Mouse (Mus musculus): ENCODE results near the gene Far2. TPM values are rescaled to one million over a fixed set of nuclear protein-coding genes. Genes with fewer than 3 reads are reported as not detected.

The Far2 gene
- polyA plus RNA-seq, 1 experiment from 2014 or later, result 2.3 TPM

- ATAC-seq (replicated peaks; ENCODE audit: low FRiP score), result no peak
- 86% methylated on average over 6 of the region's 6 CpGs for WGBS
- peaks cover 2% of the 10 kb centered on the region; the same call in 1 of the 2 replicates for H3K36me3 ChIP-seq (ENCODE audit: control insufficient read depth, insufficient read depth, low read length)
Measured at GRCm38 (mm10) chr6:148193972-148194701, 147.1 kb downstream of the Far2 start.

DNA sequence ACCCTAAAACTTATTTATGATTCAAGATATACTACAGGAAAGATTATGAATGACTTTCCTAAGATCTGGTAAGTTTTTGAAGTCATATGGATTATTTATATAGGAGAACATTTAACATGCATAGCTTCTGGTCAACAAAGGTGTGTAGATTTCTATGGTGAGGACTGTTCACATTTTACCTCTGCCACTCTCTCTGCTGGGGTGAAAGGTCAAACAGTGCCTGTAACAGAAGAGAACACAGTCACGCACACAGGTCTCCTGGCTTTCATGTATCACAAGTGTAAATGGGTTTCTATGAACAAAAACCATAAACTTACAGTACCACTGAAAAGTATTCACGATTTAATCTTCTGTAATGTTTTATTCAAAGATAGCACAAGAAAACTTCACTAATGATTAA is 152.1 kb downstream of the Far2 start:
- peaks cover 18% of the 10 kb centered on the region; the same call in 1 of the 2 replicates for H3K36me3 ChIP-seq (ENCODE audit: control insufficient read depth, insufficient read depth, low read length)
- H3K27me3 ChIP-seq (replicated peaks; ENCODE audit: control insufficient read depth, insufficient read depth, low read length), result no peaks in the 10 kb centered on the region
- no peak overlapping the region for H3K9ac ChIP-seq (ENCODE audit: low read depth, low read length)
- no peak for ATAC-seq (replicated peaks; ENCODE audit: low FRiP score)
- H3K4me2 ChIP-seq, result no peak overlapping the region
- 81% methylated on average over 2 of the region's 2 CpGs for WGBS
- DNase-seq (ENCODE audit: low spot score), result no peak
- H3K4me1 ChIP-seq (replicated peaks; ENCODE audit: control insufficient read depth, insufficient read depth, low read length), result no peaks in the 10 kb centered on the region
- H3K27ac ChIP-seq (ENCODE audit: low read depth, low read length), result no peak overlapping the region
- H3K9me3 ChIP-seq (ENCODE audit: control insufficient read depth, low read length), result no peaks in the 10 kb centered on the region
- no peak overlapping the region for H3K4me3 ChIP-seq (ENCODE audit: low read depth, low read length)

More at GRCm38 (mm10) chr6:148193972-148194701, 147.1 kb downstream of the Far2 start:
- no peak overlapping the region for H3K4me2 ChIP-seq
- no peaks in the 10 kb centered on the region for H3K27me3 ChIP-seq (replicated peaks; ENCODE audit: control insufficient read depth, insufficient read depth, low read length)
- no peak for DNase-seq (ENCODE audit: low spot score)
- no peak overlapping the region for H3K27ac ChIP-seq (ENCODE audit: low read depth, low read length)
- no peaks in the 10 kb centered on the region for H3K9me3 ChIP-seq (ENCODE audit: control insufficient read depth, low read length)
- H3K4me3 ChIP-seq (ENCODE audit: low read depth, low read length), result no peak overlapping the region
- H3K4me1 ChIP-seq (replicated peaks; ENCODE audit: control insufficient read depth, insufficient read depth, low read length), result no peaks in the 10 kb centered on the region
- H3K9ac ChIP-seq (ENCODE audit: low read depth, low read length), result no peak overlapping the region

DNA sequence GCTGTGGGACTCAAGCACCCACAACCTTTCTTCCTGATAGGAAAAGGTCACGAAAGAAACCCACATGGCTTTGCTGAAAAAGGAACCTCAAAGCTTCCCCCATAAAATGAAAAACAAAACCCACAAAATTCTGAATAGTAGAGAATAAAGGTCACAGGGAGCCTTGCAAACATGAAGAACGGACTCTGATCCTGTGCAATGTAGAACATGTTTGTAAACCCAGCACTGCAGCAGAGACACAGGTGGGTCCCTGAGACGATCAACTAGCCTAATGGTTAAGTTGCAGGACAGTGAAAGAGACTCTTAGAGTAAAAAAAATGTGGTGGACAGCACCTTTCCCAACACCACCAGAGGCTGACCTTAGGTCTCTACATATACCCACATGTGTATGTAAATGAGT is 152.7 kb downstream of the Far2 start:
- ATAC-seq (replicated peaks; ENCODE audit: low FRiP score) (no peak), DNase-seq (ENCODE audit: low spot score) (no peak)
- no peak overlapping the region for H3K9ac ChIP-seq (ENCODE audit: low read depth, low read length)
- no peaks in the 10 kb centered on the region for H3K27me3 ChIP-seq (replicated peaks; ENCODE audit: control insufficient read depth, insufficient read depth, low read length)
- no peak overlapping the region for H3K4me2 ChIP-seq
- H3K4me3 ChIP-seq (ENCODE audit: low read depth, low read length), result no peak overlapping the region
- H3K4me1 ChIP-seq (replicated peaks; ENCODE audit: control insufficient read depth, insufficient read depth, low read length), result no peaks in the 10 kb centered on the region
- no peaks in the 10 kb centered on the region for H3K9me3 ChIP-seq (ENCODE audit: control insufficient read depth, low read length)
- H3K27ac ChIP-seq (ENCODE audit: low read depth, low read length), result no peak overlapping the region
- H3K36me3 ChIP-seq (ENCODE audit: control insufficient read depth, insufficient read depth, low read length), result peaks cover 18% of the 10 kb centered on the region; the same call in 1 of the 2 replicates
- 87% methylated on average over 3 of the region's 3 CpGs for WGBS

DNA sequence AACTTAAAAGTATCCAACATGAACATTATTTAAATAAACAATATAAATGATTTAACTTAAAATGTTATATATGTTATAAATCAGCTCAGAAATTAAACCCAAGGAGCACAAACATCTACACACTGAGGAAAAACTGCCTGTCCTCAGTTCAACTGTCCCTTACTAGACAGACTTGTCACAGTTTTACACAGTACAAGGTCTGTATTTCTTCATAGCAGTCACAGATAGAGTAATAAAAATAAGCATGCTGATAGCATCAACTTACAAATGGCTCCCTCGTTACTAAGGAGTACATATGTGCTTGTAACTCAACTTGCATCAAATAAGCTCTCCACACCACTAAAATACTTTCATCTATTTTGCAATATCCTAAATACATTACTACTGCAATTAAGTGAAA is 158.1 kb downstream of the Far2 start:
- no peak for ATAC-seq (replicated peaks; ENCODE audit: low FRiP score)
- Histone ChIP-seq H3K9me3 (ENCODE audit: control insufficient read depth, low read length) (no peaks in the 10 kb centered on the region), H3K27ac (ENCODE audit: low read depth, low read length) (no peak overlapping the region), H3K4me3 (ENCODE audit: low read depth, low read length) (no peak overlapping the region), H3K4me1 (replicated peaks; ENCODE audit: control insufficient read depth, insufficient read depth, low read length) (no peaks in the 10 kb centered on the region), H3K36me3 (ENCODE audit: control insufficient read depth, insufficient read depth, low read length) (peaks cover 18% of the 10 kb centered on the region; the same call in 1 of the 2 replicates), H3K9ac (ENCODE audit: low read depth, low read length) (no peak overlapping the region), H3K4me2 (no peak overlapping the region), H3K27me3 (replicated peaks; ENCODE audit: control insufficient read depth, insufficient read depth, low read length) (no peaks in the 10 kb centered on the region)
- no peak for DNase-seq (ENCODE audit: low spot score)
- WGBS, result 83% methylated on average over 1 of the region's 1 CpGs

DNA sequence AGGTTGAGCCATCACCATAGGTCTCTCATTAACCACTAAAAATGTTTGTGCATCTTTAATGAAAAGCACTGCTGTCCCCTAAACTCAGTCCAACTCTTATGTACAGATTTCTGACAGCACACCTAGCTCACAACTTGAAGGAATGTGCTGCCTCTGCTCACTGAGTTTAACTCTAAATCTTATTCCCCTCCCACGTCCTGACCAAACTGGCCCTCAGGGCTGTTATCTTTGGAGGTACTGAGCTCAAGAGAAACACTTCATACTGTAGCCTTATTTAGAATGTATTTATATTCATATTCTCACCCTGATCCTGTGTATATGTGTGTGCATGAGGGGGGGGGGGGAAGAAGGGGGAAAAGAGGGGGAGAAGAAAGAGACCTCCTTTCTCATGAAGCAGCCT is 160.5 kb downstream of the Far2 start:
- H3K9me3 ChIP-seq (ENCODE audit: control insufficient read depth, low read length), result no peaks in the 10 kb centered on the region
- H3K27me3 ChIP-seq (replicated peaks; ENCODE audit: control insufficient read depth, insufficient read depth, low read length), result no peaks in the 10 kb centered on the region
- H3K4me3 ChIP-seq (ENCODE audit: low read depth, low read length), result no peak overlapping the region
- H3K36me3 ChIP-seq (ENCODE audit: control insufficient read depth, insufficient read depth, low read length), result peaks cover 7% of the 10 kb centered on the region; the same call in 1 of the 2 replicates
- 0 out of 2 replicates have a peak, but pooled peaks cover 2% of the 10 kb centered on the region for H3K4me1 ChIP-seq (replicated peaks; ENCODE audit: control insufficient read depth, insufficient read depth, low read length)
- H3K9ac ChIP-seq (ENCODE audit: low read depth, low read length), result no peak overlapping the region
- no peak overlapping the region for H3K27ac ChIP-seq (ENCODE audit: low read depth, low read length)
- WGBS, result 53% methylated on average over 1 of the region's 1 CpGs
- H3K4me2 ChIP-seq, result no peak overlapping the region
- DNase-seq (ENCODE audit: low spot score) (no peak), ATAC-seq (replicated peaks; ENCODE audit: low FRiP score) (no peak)

GRCm38 (mm10) chr6:148211391-148211876 is 164.4 kb downstream of the Far2 start:
- H3K9ac ChIP-seq (ENCODE audit: low read depth, low read length), result peak overlapping the region; percentile 97
- DNase-seq (ENCODE audit: low spot score) (no peak), ATAC-seq (replicated peaks; ENCODE audit: low FRiP score) (peak; percentile 56)
- H3K27ac ChIP-seq (ENCODE audit: low read depth, low read length), result peak overlapping the region; percentile 91
- 0 out of 2 replicates have a peak, but pooled peaks cover 2% of the 10 kb centered on the region for H3K4me1 ChIP-seq (replicated peaks; ENCODE audit: control insufficient read depth, insufficient read depth, low read length)
- H3K4me3 ChIP-seq (ENCODE audit: low read depth, low read length), result peak overlapping the region; percentile 97
- peak overlapping the region; percentile 82 for H3K4me2 ChIP-seq
- WGBS, result under 1% methylated on average over 51 of the region's 51 CpGs
- no peaks in the 10 kb centered on the region for H3K36me3 ChIP-seq (ENCODE audit: control insufficient read depth, insufficient read depth, low read length)
- H3K27me3 ChIP-seq (replicated peaks; ENCODE audit: control insufficient read depth, insufficient read depth, low read length), result no peaks in the 10 kb centered on the region
- H3K9me3 ChIP-seq (ENCODE audit: control insufficient read depth, low read length), result no peaks in the 10 kb centered on the region

GRCm38 (mm10) chr6:148211897-148212680 is 165.0 kb downstream of the Far2 start, which contains the start of gene Ergic2:
Ergic2 (minus strand) TSS chr6:148212374.
- H3K36me3 ChIP-seq (ENCODE audit: control insufficient read depth, insufficient read depth, low read length), result no peaks in the 10 kb centered on the region
- H3K9me3 ChIP-seq (ENCODE audit: control insufficient read depth, low read length), result no peaks in the 10 kb centered on the region
- H3K27me3 ChIP-seq (replicated peaks; ENCODE audit: control insufficient read depth, insufficient read depth, low read length), result no peaks in the 10 kb centered on the region
- H3K4me1 ChIP-seq (replicated peaks; ENCODE audit: control insufficient read depth, insufficient read depth, low read length), result 0 out of 2 replicates have a peak, but pooled peaks cover 2% of the 10 kb centered on the region
- peak within 1 kb of the TSS; percentile 97 for H3K9ac ChIP-seq (ENCODE audit: low read depth, low read length)
- peak; percentile 91 for DNase-seq (ENCODE audit: low spot score)
- H3K4me3 ChIP-seq (ENCODE audit: low read depth, low read length), result peak within 1 kb of the TSS; percentile 97
- peak within 1 kb of the TSS; percentile 82 for H3K4me2 ChIP-seq
- WGBS, result under 1% methylated on average over 61 of the region's 61 CpGs
- H3K27ac ChIP-seq (ENCODE audit: low read depth, low read length), result peak within 1 kb of the TSS; percentile 91
- ATAC-seq (replicated peaks; ENCODE audit: low FRiP score), result peak; percentile 96

GRCm38 (mm10) chr6:148214765-148215164 is 167.7 kb downstream of the Far2 start:
- Histone ChIP-seq H3K9ac (ENCODE audit: low read depth, low read length) (no peak overlapping the region), H3K27ac (ENCODE audit: low read depth, low read length) (no peak overlapping the region), H3K27me3 (replicated peaks; ENCODE audit: control insufficient read depth, insufficient read depth, low read length) (no peaks in the 10 kb centered on the region), H3K36me3 (ENCODE audit: control insufficient read depth, insufficient read depth, low read length) (no peaks in the 10 kb centered on the region), H3K4me2 (no peak overlapping the region), H3K4me3 (ENCODE audit: low read depth, low read length) (no peak overlapping the region), H3K4me1 (replicated peaks; ENCODE audit: control insufficient read depth, insufficient read depth, low read length) (peaks cover 5% of the 10 kb centered on the region; the same call in 1 of the 2 replicates), H3K9me3 (ENCODE audit: control insufficient read depth, low read length) (no peaks in the 10 kb centered on the region)
- DNase-seq (ENCODE audit: low spot score), result peak; percentile 37
- ATAC-seq (replicated peaks; ENCODE audit: low FRiP score), result no peak
- 7% methylated on average over 5 of the region's 5 CpGs for WGBS

Data from liver, embryonic 11.5 days (tissue).